Mouse (Mus musculus) lung, embryonic 14.5 days (tissue): ENCODE data around the gene Gpatch8. TPM values are rescaled to one million over a fixed set of nuclear protein-coding genes. Genes with fewer than 3 reads are reported as not detected.
A peak's percentile ranks its signal among the peaks of the same experiment; 100 is the strongest.

ENCODE experiments used
- ATAC-seq: fragments of 200-750 bp; cut with Nextera tagmentation; 2 replicates; pipeline ENCODE4 v1.8.0; 2017; ENCODE audit warnings: mild to moderate bottlenecking, moderate TSS enrichment, moderate library complexity; ENCODE audit not compliant: insufficient read depth
- DNase-seq: peaks from one replicate; pipeline ENCODE4 v3.0.0-alpha.2; 2015
- H3K27ac ChIP-seq: fragments of 300-500 bp; sonication (generic); 2 replicates; pipeline ENCODE4 v1.5.1; 2014; ENCODE audit warnings: low read depth, mild to moderate bottlenecking, moderate library complexity
- H3K27me3 ChIP-seq: fragments of 300-500 bp; sonication (generic); 2 replicates; pipeline ENCODE4 v1.6.1; 2014; ENCODE audit warnings: low read length, control low read depth; ENCODE audit not compliant: insufficient read depth
- H3K36me3 ChIP-seq: fragments of 300-500 bp; sonication (generic); 2 replicates; pipeline ENCODE4 v1.6.1; 2014; ENCODE audit warnings: control low read depth; ENCODE audit not compliant: insufficient read depth
- H3K4me1 ChIP-seq: fragments of 300-500 bp; sonication (generic); 2 replicates; pipeline ENCODE4 v1.6.1; 2014; ENCODE audit warnings: antibody characterized with exemption, control low read depth; ENCODE audit not compliant: insufficient read depth
- H3K4me2 ChIP-seq: fragments of 300-500 bp; sonication (generic); 2 replicates; pipeline ENCODE4 v1.6.1; 2014; ENCODE audit warnings: mild to moderate bottlenecking
- H3K4me3 ChIP-seq: fragments of 300-500 bp; sonication (generic); 2 replicates; pipeline ENCODE4 v1.5.1; 2014; ENCODE audit warnings: low read depth, low read length
- H3K9ac ChIP-seq: fragments of 300-500 bp; sonication (generic); 2 replicates; pipeline ENCODE4 v1.6.1; 2014
- H3K9me3 ChIP-seq: fragments of 300-500 bp; sonication (generic); 2 replicates; pipeline ENCODE4 v1.6.1; 2016; ENCODE audit warnings: low read depth, low read length, control low read depth
- CTCF ChIP-seq: IDR thresholded peaks from 2 replicates; pipeline ENCODE4 v1.5.1; 2016; ENCODE audit warnings: antibody characterized with exemption, low read depth
- WGBS: fragments of 180-500 bp; shearing (Covaris S2); extraction: QIAGEN DNeasy Blood & Tissue Kit; methylation state at CpG from one replicate; pipeline ENCODE4 v1.1.7; 2014; 5-methylcytosine and 5-hydroxymethylcytosine counted together
- polyA plus RNA-seq: library from polyadenylated mRNA; unstranded; fragments of >200 nt; fragmentation: Nextera tagmentation; extraction: Ambion mirVana; gene quantifications from 2 replicates; pipeline ENCODE4 v1.2.1, GENCODE M21; 2014

The Gpatch8 gene
- polyA plus RNA-seq, 1 experiment from 2014 or later, result 49.4 TPM

DNA sequence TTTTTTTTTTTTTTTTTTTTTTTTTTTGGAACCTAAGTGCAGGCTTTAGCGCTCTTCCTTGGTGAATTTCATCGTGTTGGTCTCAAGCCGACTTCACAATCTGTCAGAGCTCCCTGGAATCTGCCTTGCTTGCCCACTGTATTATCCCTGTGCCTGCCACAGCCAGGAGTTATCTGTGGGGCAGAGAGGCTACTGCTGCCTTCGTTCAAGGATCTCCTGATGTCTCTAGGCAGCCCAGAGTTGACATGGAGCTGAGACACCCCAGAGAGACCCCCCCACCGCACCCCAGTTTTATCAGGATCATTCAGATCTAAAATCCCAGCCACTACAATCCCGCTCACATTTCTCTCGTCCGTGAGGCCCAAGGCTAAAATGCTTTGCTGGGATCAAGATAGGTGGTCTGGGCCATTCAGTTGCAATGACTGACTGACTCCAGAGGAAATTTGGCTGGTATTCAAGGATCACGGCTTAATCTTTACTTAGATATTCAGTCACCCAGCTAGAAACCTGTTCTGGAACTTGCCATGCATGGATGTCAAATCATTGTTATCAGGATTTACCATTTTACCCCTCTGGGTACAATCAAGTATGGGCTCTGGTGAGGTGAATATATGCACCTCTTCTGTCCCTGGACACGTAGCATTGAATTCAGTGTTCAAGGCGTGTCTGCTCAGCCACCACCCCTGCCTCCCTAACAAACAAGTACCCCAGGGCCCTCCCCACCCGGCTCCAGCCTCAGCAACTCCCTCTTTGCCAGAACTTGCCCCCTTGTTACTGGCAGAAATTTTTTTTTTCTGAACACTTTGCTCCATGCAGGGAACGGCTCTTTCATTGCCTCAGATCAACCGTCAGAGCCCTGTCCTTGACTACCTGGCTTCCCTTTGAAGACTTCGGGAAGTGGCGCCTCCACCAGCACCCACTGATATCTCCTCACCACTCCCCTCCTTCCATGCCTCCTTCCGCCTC is 106.9 kb downstream of the Gpatch8 start:
- peaks cover 5% of the 10 kb centered on the region; the same call in 1 of the 2 replicates for H3K27me3 ChIP-seq
- H3K36me3 ChIP-seq, result no peaks in the 10 kb centered on the region
- H3K9me3 ChIP-seq, result no peaks in the 10 kb centered on the region
- H3K9ac ChIP-seq, result no peak overlapping the region
- no peak for TF ChIP-seq CTCF
- H3K27ac ChIP-seq, result no peak overlapping the region
- no peak for ATAC-seq
- 36% methylated on average over 17 of the region's 17 CpGs for WGBS
- DNase-seq, result no peak
- H3K4me1 ChIP-seq, result peaks cover 28% of the 10 kb centered on the region
- H3K4me3 ChIP-seq, result no peak overlapping the region
- H3K4me2 ChIP-seq, result no peak overlapping the region

DNA sequence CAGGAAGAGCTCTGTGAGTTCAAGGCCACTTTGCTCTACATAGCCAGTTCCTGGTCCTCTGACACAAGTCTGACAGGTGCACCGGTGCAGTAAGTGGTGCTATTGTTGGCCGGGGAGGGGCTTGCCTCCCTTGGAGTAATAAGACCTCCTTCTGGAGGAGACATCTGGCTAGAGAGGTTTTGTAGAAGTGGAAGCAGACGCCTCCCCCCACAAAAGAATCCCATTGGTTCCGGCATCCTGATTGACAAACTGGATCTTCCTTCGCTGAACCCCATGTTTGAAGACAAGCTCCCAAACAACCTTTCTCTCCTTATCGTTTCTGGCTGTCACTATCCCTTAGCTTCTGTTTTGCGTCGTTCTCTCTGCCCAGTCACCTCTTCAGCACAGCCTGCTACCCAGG is 107.9 kb downstream of the Gpatch8 start:
- Histone ChIP-seq H3K27ac (no peak overlapping the region), H3K4me3 (no peak overlapping the region), H3K4me2 (peak overlapping the region; percentile 5; the same call in 1 of the 2 replicates), H3K27me3 (peaks cover 5% of the 10 kb centered on the region; the same call in 1 of the 2 replicates), H3K4me1 (peaks cover 29% of the 10 kb centered on the region), H3K9ac (no peak overlapping the region), H3K9me3 (no peaks in the 10 kb centered on the region), H3K36me3 (peaks cover 8% of the 10 kb centered on the region; the same call in 1 of the 2 replicates)
- WGBS, result 14% methylated on average over 8 of the region's 8 CpGs
- no peak for DNase-seq
- no peak for ATAC-seq
- no peak for TF ChIP-seq CTCF

DNA sequence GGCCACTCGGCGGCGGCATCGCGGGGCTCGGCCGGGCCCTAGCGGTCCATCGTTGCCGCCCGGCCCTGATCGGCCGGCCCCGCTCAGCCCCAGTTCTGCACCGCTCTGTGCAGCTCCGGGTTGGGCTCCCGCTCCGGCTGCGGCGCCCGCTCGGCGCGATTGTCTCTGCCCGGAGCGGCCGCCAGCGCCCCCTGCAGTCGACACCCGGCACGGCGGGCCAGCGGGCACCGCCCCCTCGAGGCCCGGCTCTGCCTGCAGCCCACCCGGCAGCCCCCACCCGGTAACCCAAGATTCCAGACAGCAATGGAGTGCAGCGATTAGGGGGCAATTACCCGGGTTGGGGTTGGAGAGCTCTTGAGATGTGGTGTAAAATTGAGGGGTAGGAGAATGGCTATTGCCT is 108.7 kb downstream of the Gpatch8 start, which contains the start of gene Fam171a2:
Gene Fam171a2, minus strand, starts transcription at position 186 of the 400 bp plus-strand sequence.
- Histone ChIP-seq H3K27ac (peak within 1 kb of the TSS; percentile 91), H3K4me2 (peak within 1 kb of the TSS; percentile 69), H3K36me3 (peaks cover 14% of the 10 kb centered on the region), H3K9ac (peak within 1 kb of the TSS; percentile 96), H3K9me3 (no peaks in the 10 kb centered on the region), H3K4me3 (peak within 1 kb of the TSS; percentile 93), H3K27me3 (peaks cover 5% of the 10 kb centered on the region; the same call in 1 of the 2 replicates), H3K4me1 (peaks cover 26% of the 10 kb centered on the region)
- DNase-seq, result peak; percentile 92
- under 1% methylated on average over 35 of the region's 40 CpGs for WGBS
- peak; percentile 74 for ATAC-seq
- TF ChIP-seq CTCF, result peak; percentile 46

DNA sequence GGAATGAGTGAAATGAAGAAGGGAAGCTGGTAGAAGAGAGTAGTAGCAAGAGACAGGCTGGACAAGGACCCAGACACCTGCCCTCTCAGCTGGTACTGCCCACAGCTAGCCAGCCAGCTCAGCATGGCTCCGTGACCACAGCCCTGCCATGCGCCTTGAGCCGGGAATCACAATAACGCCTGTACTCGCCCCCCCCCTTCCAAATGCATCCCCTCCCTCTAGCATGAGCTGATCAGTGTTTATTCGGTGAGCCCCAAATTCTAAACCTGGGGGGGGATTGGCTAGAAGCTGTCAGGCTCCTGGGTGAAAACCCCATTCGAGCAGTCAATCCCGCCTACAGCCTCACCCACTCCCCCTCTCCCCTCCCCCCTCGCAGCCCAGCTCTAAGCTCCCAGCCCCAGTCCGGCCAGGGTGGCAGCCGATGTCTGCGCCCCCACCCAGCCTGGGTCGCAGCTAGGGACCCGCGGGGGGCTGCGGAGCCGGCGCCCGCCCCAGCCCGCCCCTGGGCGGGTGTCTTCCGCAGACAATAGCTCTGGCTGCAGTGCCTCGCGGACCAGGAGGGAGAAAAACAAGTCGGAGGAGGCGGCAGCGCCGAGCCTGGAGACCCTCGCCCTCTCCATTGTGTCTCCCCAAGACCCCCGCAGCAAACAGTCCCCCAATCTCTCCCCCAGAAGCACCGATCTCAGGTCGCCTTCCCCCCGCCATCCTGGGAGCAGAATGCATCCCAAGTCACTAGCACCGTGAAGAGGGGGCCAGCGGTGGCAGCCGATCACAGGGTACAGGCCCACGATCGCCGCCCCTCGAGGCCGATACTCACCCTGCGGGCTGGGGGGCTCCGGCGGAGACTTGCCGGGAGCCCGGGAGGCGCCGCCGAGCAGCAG is 109.4 kb downstream of the Gpatch8 start:
- DNase-seq, result peak; percentile 52
- peak overlapping the region; percentile 93 for H3K4me3 ChIP-seq
- peaks cover 26% of the 10 kb centered on the region for H3K4me1 ChIP-seq
- under 1% methylated on average over 45 of the region's 49 CpGs for WGBS
- H3K9ac ChIP-seq, result peak overlapping the region; percentile 96
- ATAC-seq, result peak; percentile 48
- no peak for TF ChIP-seq CTCF
- H3K4me2 ChIP-seq, result peak overlapping the region; percentile 69
- H3K9me3 ChIP-seq, result no peaks in the 10 kb centered on the region
- peaks cover 20% of the 10 kb centered on the region for H3K36me3 ChIP-seq
- H3K27ac ChIP-seq, result peak overlapping the region; percentile 91
- H3K27me3 ChIP-seq, result peaks cover 5% of the 10 kb centered on the region; the same call in 1 of the 2 replicates

DNA sequence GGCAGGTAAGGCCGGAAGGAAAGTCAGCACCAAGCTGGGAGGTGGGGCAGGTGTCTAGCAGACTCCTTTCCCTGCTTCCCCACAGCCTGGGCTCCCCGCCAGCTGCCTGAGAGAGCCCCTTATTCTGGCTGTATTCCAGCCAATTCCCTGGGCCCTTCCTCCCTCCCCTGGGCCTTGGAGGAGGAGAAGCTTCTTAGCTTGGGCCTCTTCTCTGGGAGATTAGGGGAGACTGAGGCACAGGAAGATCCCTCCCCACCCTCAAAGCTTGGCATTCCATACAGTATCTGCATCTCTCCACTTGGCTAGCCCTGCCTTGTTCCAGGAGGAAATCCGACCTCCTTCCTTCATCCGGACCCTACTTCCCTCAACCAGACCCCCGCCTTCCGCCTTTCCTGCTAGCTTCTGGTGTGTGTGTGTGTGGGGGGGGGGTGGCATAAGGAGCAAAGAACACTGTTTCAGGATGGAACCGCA is 110.3 kb downstream of the Gpatch8 start:
- DNase-seq, result peak; percentile 94

DNA sequence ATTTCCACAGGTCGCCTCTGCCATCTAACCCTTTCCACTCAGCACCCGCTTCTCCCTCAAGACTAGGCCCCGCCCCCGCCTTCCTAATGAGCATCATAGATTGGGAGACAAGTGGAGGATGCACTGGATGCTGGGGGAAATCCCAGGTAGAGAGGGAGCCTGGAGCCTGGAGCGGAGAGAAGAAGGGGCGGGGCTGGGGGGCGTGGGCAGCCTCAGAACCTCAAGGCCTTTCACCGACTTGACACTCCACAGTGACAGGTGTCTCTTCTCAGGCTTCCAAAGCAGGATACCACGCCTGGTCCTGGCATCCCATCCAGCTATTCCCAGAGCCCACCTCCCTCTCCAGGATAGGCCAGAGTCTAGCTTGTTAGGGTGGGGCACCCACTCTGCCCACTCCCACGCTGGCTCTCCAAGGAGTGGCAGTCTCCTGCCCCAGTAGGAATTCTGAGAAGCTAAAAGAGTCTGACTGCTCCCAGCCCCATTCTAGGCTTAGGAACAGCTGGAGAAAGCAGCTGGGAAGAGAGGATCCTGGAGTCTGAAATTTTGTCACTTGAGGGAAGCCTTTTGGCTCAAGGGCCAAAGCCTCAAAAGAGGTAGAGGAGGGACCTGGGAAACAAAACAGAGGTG is 110.8 kb downstream of the Gpatch8 start:
- Histone ChIP-seq H3K4me3 (peak overlapping the region; percentile 93), H3K9ac (no peak overlapping the region), H3K27me3 (peaks cover 5% of the 10 kb centered on the region; the same call in 1 of the 2 replicates), H3K36me3 (peaks cover 33% of the 10 kb centered on the region), H3K27ac (peak overlapping the region; percentile 91), H3K9me3 (no peaks in the 10 kb centered on the region), H3K4me2 (peak overlapping the region; percentile 69), H3K4me1 (peaks cover 26% of the 10 kb centered on the region)
- 13% methylated on average over 10 of the region's 10 CpGs for WGBS
- ATAC-seq, result peak; percentile 29; the same call in 1 of the 2 replicates
- no peak for DNase-seq
- TF ChIP-seq CTCF, result no peak

More for the DNA sequence above, 110.3 kb downstream of the Gpatch8 start:
- Histone ChIP-seq H3K4me2 (peak overlapping the region; percentile 69), H3K9me3 (no peaks in the 10 kb centered on the region), H3K4me3 (peak overlapping the region; percentile 93), H3K27me3 (peaks cover 5% of the 10 kb centered on the region; the same call in 1 of the 2 replicates), H3K9ac (peak overlapping the region; percentile 96), H3K4me1 (peaks cover 26% of the 10 kb centered on the region), H3K27ac (peak overlapping the region; percentile 91), H3K36me3 (peaks cover 27% of the 10 kb centered on the region)
- peak; percentile 29; the same call in 1 of the 2 replicates for ATAC-seq
- 5% methylated on average over 7 of the region's 7 CpGs for WGBS
- TF ChIP-seq CTCF, result no peak
